Mouse (Mus musculus) lung, adult 2 months (tissue): ENCODE results near the gene Cul7.

ENCODE experiments used
- CTCF ChIP-seq: fragments of 200-500 bp; IDR thresholded peaks from 2 replicates; pipeline ENCODE4 v1.5.1; 2011; ENCODE audit warnings: mild to moderate bottlenecking, low read length, control low read depth; ENCODE audit not compliant: insufficient read depth
- POLR2A ChIP-seq: fragments of 200-500 bp; IDR thresholded peaks from 2 replicates; pipeline ENCODE4 v1.6.1; 2011; ENCODE audit warnings: low read depth, mild to moderate bottlenecking, control low read depth, low read length, borderline replicate concordance; ENCODE audit errors: extremely low read depth

GRCm38 (mm10) chr17:46639929-46640328 is 10.2 kb upstream of the Cul7 start:
- TF ChIP-seq CTCF (no peak), POLR2A (no peak)
